Mouse (Mus musculus): ENCODE results near the gene Rtp1. TPM values are rescaled to one million over a fixed set of nuclear protein-coding genes. Genes with fewer than 3 reads are reported as not detected.
A peak's percentile ranks its signal among the peaks of the same experiment; 100 is the strongest.

Rtp1 gene
- polyA plus RNA-seq (2015; fragmentation: Nextera tagmentation; extraction: Ambion mirVana): 0.87 and 2.9 TPM in 2 replicates

DNA sequence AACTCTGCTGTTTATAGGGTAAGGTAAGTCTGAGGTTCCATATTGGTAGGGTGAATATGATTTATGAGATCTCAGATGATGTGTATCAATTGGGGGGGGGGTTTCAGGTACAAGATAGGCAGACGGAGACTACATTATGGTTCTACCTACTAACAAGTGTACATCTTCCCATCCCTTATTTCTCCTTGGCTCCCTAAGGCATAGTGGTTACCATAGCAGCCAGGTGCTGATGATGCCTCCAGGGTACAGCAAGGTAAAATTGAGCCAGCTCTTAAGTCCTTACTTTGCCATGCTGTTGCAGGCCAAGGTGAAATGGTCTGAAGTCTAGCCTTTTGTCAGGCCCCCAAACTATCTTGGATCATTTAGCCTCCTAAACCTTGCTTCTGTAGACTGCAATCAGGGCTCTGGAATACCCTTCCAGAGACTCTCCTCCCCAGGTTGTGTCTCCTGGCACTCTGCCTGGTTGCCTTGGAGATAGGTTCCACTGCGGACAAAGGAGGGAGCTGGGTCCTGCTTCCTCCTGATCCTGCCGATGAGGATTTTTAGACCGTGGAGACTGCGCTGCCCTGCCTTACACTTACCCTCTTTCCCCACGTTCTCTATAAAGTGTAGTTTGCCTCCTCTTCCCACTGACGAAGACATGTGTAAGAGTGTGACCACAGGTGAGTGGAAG is at the start of gene Rtp1:
Gene Rtp1 (plus strand): TSS at position 487 of the 673 bp plus-strand sequence.
- Histone ChIP-seq H3K27me3 (no peaks in the 10 kb centered on the region), H3K9me3 (no peaks in the 10 kb centered on the region), H3K4me3 (no peak within 1 kb of the TSS), H3K27ac (no peak within 1 kb of the TSS), H3K4me2 (no peak within 1 kb of the TSS), H3K36me3 (no peaks in the 10 kb centered on the region), H3K4me1 (no peaks in the 10 kb centered on the region), H3K9ac (no peak within 1 kb of the TSS)
- WGBS: 82% methylated on average over 7 of the region's 7 CpGs
- ATAC-seq (ENCODE audit: insufficient number of reproducible peaks, insufficient read depth, low FRiP score, low TSS enrichment, low read depth): no peak

DNA sequence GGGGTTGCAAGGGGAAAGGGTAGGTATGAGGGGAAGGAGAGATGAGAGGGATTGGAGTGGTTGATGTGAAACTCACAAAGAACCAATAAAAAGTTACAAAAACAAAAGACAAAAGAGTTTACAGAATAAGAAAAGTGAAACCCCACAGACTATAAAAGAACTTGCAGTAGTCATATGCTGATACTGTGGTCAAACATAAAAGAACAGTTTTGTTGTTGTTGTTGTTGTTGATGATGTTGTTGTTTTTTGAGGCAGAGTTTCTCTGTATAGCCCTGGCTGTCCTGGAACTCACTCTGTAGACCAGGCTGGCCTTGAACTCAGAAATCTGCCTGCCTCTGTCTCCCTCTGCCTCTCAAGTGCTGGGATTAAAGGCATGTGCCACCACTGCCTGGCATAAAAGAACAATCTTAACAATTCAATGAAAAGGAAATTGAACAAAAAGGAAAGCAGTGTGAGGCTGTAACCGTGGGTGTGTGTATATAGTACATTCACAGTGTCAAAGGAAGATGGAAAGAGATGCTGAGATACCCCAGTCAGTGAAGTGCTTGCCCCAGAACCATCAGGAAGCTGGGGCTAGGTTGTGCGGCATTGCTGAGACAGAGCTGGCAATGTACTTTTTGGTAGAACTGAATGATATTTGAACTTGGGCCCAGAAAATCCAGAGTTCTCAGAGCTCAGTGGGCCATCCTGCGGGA is 49.2 kb upstream of the Rtp1 start:
- H3K27ac ChIP-seq: no peak overlapping the region
- H3K27me3 ChIP-seq: no peaks in the 10 kb centered on the region
- H3K9ac ChIP-seq: no peak overlapping the region
- 84% methylated on average over 3 of the region's 3 CpGs for WGBS
- no peak overlapping the region for H3K4me2 ChIP-seq
- ATAC-seq (ENCODE audit: insufficient number of reproducible peaks, insufficient read depth, low FRiP score, low TSS enrichment, low read depth): no peak
- no peaks in the 10 kb centered on the region for H3K9me3 ChIP-seq
- H3K4me3 ChIP-seq: no peak overlapping the region
- no peaks in the 10 kb centered on the region for H3K36me3 ChIP-seq
- 0 out of 2 replicates have a peak, but pooled peaks cover 1% of the 10 kb centered on the region for H3K4me1 ChIP-seq

DNA sequence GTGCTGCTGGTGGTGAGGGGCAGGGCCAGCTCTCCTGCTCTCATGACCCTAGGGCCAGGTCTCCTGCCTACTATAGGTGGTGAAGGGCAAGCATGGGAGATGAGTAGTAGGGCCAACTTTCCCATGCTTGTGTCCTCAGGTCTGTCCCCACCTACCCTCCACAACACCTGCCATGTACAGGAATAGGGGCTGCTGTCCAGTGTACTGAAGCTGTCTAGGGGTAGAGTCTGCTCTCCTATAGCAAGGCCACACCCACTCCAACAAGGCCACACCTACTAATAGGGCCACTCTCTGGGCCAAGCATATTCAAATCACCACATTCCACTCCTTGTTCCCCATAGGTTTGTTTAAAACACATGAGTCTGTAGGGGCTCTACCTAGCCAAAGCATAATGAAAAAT is 44.6 kb upstream of the Rtp1 start:
- Histone ChIP-seq H3K9me3 (no peaks in the 10 kb centered on the region), H3K4me2 (no peak overlapping the region), H3K27ac (no peak overlapping the region), H3K4me3 (no peak overlapping the region), H3K27me3 (no peaks in the 10 kb centered on the region), H3K9ac (no peak overlapping the region), H3K4me1 (no peaks in the 10 kb centered on the region), H3K36me3 (no peaks in the 10 kb centered on the region)
- no peak for ATAC-seq (ENCODE audit: insufficient number of reproducible peaks, insufficient read depth, low FRiP score, low TSS enrichment, low read depth)

DNA sequence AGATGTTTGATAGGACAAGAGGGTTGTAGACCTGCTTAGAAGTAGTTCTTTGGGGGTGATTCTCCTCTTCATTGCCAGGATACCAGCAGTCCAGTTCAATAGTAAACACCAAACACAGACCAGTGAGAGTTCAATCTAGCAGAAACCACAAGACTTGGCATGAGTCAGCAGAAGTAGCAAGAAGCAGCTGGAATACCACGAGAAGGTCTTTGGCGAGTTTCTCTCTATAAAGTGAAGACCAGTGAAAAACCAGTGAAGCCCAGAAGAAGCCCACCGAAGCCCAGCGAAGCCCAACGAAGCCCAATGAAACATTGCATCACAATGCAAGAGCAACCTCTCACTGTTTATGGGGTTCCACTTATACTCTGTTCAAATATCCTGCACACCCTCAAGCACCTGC is 31.0 kb upstream of the Rtp1 start:
- peaks cover 11% of the 10 kb centered on the region for H3K4me1 ChIP-seq
- H3K27ac ChIP-seq: no peak overlapping the region
- 82% methylated on average over 5 of the region's 5 CpGs for WGBS
- H3K4me3 ChIP-seq: no peak overlapping the region
- H3K36me3 ChIP-seq: no peaks in the 10 kb centered on the region
- no peak overlapping the region for H3K9ac ChIP-seq
- no peak overlapping the region for H3K4me2 ChIP-seq
- ATAC-seq (ENCODE audit: insufficient number of reproducible peaks, insufficient read depth, low FRiP score, low TSS enrichment, low read depth): no peak
- no peaks in the 10 kb centered on the region for H3K9me3 ChIP-seq
- H3K27me3 ChIP-seq: no peaks in the 10 kb centered on the region

DNA sequence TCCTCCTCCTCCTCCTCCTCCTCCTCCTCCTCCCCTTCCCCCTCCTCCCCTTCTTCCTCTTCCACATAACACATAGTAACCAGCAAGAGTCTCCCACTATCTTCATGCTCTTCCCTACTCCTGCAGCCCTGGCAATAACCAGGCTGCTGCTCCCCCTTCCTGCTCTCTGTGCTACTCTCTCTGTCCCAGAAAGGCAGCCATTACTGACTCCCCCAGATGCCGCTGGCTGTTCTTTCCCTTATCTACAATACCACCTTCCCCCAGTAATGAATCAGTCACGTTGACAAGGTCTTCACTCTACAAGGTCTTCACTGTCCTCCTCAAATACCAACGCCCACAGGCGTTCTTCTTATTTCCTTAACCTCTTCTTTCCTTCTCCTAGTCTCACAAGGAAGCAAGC is 27.5 kb upstream of the Rtp1 start:
- no peak overlapping the region for H3K4me2 ChIP-seq
- H3K36me3 ChIP-seq: no peaks in the 10 kb centered on the region
- peaks cover 16% of the 10 kb centered on the region for H3K4me1 ChIP-seq
- peak overlapping the region; percentile 39; the same call in 1 of the 2 replicates for H3K27ac ChIP-seq
- H3K9ac ChIP-seq: no peak overlapping the region
- no peaks in the 10 kb centered on the region for H3K9me3 ChIP-seq
- no peaks in the 10 kb centered on the region for H3K27me3 ChIP-seq
- ATAC-seq (ENCODE audit: insufficient number of reproducible peaks, insufficient read depth, low FRiP score, low TSS enrichment, low read depth): no peak
- H3K4me3 ChIP-seq: no peak overlapping the region
- 33% methylated on average over 4 of the region's 4 CpGs for WGBS

DNA sequence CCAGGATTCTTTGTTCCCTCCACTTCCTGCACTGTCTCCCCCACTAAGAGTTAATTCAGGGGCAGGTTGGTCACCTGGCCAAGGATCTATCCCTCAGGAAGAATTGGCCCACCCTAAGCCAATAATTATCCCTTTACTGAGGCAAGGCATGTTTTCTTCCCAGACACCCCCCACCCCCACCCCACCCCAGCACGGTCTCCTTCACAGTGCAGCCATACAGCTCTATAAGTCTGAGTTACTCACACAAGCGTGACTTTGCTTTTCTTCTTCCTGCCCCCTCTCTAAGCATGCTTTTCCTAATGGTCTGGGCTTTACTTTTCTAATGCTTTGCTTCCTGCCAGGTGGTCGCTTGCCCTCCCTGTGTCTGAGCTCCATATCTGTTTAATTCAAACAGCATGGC is 27.0 kb upstream of the Rtp1 start:
- no peak for ATAC-seq (ENCODE audit: insufficient number of reproducible peaks, insufficient read depth, low FRiP score, low TSS enrichment, low read depth)
- Histone ChIP-seq H3K36me3 (no peaks in the 10 kb centered on the region), H3K4me1 (peaks cover 16% of the 10 kb centered on the region), H3K9me3 (no peaks in the 10 kb centered on the region), H3K27me3 (no peaks in the 10 kb centered on the region), H3K9ac (no peak overlapping the region), H3K4me2 (no peak overlapping the region), H3K4me3 (no peak overlapping the region), H3K27ac (peak overlapping the region; percentile 39; the same call in 1 of the 2 replicates)
- 24% methylated on average over 3 of the region's 3 CpGs for WGBS

DNA sequence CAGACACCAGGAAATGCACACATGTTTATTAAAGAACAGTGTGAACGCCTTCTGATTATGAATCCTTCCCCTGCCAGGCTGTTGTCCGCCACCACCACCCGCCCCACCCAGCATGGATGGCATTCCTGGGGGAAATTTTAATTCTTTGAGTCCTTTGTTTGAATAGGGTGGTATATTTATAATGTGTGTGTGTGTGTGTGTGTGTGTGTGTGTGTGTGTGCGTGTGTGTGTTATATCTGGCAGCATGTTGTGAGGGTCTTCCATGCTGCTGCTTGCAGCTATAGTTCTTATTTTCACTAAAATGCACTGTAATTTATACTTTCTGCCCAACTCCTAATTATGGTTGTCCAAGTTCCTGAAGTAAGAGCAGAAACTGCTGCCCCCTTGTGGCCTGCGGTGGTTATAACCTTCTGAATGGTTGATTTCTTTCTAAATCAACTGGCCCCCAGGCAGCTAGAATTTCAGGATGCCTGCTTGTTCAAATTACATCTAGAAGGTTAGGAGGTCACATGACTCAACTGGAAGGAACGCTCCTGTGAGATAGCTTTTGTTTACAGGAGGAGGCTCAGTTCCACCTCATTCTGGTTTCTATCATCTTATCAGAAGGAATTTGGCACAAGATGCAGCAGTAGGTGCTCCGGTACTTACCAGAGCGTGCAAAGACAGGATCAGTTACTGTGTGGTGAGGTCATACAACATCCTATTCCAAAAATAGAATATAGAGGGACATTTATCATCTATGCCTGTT is 25.8 kb upstream of the Rtp1 start:
- 0 out of 2 replicates have a peak overlapping the region, but pooled peaks have one; percentile 29 for H3K27ac ChIP-seq
- H3K36me3 ChIP-seq: no peaks in the 10 kb centered on the region
- H3K4me1 ChIP-seq: peaks cover 16% of the 10 kb centered on the region
- no peaks in the 10 kb centered on the region for H3K27me3 ChIP-seq
- no peak overlapping the region for H3K9ac ChIP-seq
- H3K4me2 ChIP-seq: 0 out of 2 replicates have a peak overlapping the region, but pooled peaks have one; percentile 2
- no peak overlapping the region for H3K4me3 ChIP-seq
- no peaks in the 10 kb centered on the region for H3K9me3 ChIP-seq
- WGBS: 26% methylated on average over 8 of the region's 8 CpGs
- ATAC-seq (ENCODE audit: insufficient number of reproducible peaks, insufficient read depth, low FRiP score, low TSS enrichment, low read depth): 0 out of 2 replicates have a peak, but pooled peaks have one; percentile 50

DNA sequence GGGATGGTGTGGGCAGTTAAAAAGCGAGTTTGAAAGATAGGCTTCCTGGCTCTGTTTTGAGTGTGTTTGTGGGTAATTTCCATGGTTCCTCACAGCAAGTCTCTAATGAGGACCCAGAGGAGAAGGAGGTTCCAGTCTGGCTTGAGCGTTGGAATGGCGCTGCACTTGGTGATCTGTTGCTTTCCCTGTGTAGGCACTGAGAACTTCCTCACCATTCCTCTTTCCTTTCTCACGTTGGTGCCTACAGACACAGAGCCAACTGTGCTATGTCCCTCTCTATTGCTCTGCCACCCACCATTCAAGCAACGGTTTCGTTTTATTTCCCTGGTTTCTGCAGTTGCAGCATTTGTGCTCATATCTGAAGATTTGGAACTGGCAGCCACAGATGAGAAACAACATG is 16.0 kb upstream of the Rtp1 start:
- Histone ChIP-seq H3K9ac (no peak overlapping the region), H3K27ac (no peak overlapping the region), H3K9me3 (no peaks in the 10 kb centered on the region), H3K27me3 (no peaks in the 10 kb centered on the region), H3K36me3 (no peaks in the 10 kb centered on the region), H3K4me2 (no peak overlapping the region), H3K4me3 (no peak overlapping the region), H3K4me1 (peaks cover 12% of the 10 kb centered on the region)
- 77% methylated on average over 6 of the region's 6 CpGs for WGBS
- no peak for ATAC-seq (ENCODE audit: insufficient number of reproducible peaks, insufficient read depth, low FRiP score, low TSS enrichment, low read depth)

DNA sequence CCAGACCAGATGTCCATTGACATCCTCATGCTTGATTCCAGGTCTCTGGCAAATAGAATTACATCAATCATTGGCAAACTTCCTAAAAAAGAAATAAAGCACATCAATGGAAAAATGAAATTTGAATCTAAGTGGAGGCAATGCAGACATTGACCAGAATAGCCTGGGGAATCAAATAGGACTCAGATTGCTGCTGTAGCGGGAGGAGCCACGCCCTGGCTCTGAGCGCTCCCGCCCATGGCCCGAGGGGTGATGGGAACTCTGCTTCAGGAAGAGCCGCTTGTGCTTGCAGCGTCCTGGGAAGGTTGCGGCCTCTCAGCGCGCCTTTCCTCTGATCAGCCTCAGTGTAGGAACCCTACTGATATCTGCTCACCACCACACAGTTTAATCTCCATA is 12.7 kb upstream of the Rtp1 start:
- WGBS: 19% methylated on average over 10 of the region's 10 CpGs
- H3K4me1 ChIP-seq: peaks cover 12% of the 10 kb centered on the region
- H3K27ac ChIP-seq: no peak overlapping the region
- H3K9me3 ChIP-seq: no peaks in the 10 kb centered on the region
- H3K4me2 ChIP-seq: peak overlapping the region; percentile 51
- H3K27me3 ChIP-seq: no peaks in the 10 kb centered on the region
- no peak for ATAC-seq (ENCODE audit: insufficient number of reproducible peaks, insufficient read depth, low FRiP score, low TSS enrichment, low read depth)
- no peak overlapping the region for H3K9ac ChIP-seq
- 0 out of 2 replicates have a peak overlapping the region, but pooled peaks have one; percentile 19 for H3K4me3 ChIP-seq
- H3K36me3 ChIP-seq: no peaks in the 10 kb centered on the region

DNA sequence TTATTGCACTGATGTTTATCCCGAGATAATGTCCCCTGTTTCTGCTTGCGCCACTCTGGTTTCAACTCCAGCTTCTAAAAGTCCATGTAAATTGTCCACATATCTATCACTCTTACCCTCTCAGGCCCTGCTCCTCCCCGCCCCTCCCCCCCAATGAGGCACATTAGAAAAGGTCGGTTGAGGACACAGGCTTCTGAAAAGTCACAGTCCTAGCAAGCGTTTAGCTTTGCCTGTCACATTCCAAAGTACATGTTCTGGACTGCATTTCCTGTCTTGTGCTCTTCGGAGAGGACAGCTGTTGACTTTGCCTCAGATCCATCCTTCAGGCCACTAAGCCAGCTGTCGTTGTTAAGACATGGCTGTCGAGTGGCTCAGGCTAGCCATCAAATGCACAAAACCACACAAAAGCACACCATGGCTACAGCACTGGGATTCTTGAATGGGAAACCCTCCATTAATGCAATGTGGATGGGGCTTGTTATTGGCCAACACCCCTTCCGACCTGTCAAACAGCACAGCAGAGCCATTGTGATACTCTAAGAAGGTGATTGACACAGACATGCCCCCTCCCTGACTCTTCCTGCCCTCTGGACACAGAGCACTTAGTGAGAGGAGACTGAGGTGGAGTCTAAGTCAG is 12.2 kb upstream of the Rtp1 start:
- Histone ChIP-seq H3K4me3 (0 out of 2 replicates have a peak overlapping the region, but pooled peaks have one; percentile 19), H3K27me3 (no peaks in the 10 kb centered on the region), H3K4me2 (peak overlapping the region; percentile 51), H3K27ac (no peak overlapping the region), H3K4me1 (peaks cover 12% of the 10 kb centered on the region), H3K36me3 (no peaks in the 10 kb centered on the region), H3K9ac (no peak overlapping the region), H3K9me3 (no peaks in the 10 kb centered on the region)
- no peak for ATAC-seq (ENCODE audit: insufficient number of reproducible peaks, insufficient read depth, low FRiP score, low TSS enrichment, low read depth)
- 19% methylated on average over 9 of the region's 9 CpGs for WGBS

DNA sequence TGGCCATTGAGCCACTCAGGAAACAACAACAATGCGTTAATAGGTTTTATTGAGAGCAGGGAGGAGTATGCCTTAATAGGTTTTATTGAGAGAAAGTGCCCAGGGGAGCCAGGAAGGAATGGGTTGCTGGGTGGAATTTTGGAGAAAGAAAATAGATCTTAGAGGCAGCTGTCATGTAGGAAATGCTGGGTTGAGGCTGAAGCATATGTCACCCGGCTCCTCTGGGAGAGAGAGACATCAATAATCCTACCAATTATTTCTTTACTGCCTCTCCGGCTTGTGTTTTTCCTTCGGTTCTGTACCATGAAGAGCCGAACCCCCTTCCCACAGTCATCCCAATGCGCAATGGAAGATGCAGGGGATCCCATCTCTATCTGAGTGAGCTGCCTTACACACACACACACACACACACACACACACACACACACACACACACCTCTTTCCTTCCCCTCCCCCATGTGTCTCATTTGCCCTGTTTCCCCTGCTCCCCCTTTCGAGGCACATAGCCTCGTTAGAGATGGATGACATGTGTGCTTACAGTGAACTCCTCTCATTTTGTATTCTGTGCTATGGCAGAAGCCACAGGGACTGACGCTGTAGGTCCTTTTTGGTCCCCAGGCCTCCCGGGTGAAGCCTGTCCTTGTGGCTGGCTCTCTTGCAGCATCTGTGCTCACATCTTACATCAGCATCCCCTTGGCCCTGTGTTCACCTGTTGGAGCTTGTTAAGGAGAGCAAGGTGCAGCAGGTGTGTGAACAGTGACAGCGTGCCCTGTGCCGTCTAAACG is 11.3 kb upstream of the Rtp1 start:
- no peak for ATAC-seq (ENCODE audit: insufficient number of reproducible peaks, insufficient read depth, low FRiP score, low TSS enrichment, low read depth)
- Histone ChIP-seq H3K9me3 (no peaks in the 10 kb centered on the region), H3K36me3 (no peaks in the 10 kb centered on the region), H3K4me3 (no peak overlapping the region), H3K4me2 (no peak overlapping the region), H3K27me3 (no peaks in the 10 kb centered on the region), H3K27ac (no peak overlapping the region), H3K9ac (no peak overlapping the region), H3K4me1 (peaks cover 12% of the 10 kb centered on the region)
- 55% methylated on average over 13 of the region's 13 CpGs for WGBS

Measured in embryonic facial prominence, embryonic 13.5 days (tissue).